Mouse (Mus musculus): ENCODE measurements around the gene Spag7.
A peak's percentile ranks its signal among the peaks of the same experiment; 100 is the strongest.

Spag7 gene

GRCm38 (mm10) chr11:70655571-70656455 lies 13.4 kb downstream of the Spag7 start:
- DNase-seq = peak; percentile 67

DNA sequence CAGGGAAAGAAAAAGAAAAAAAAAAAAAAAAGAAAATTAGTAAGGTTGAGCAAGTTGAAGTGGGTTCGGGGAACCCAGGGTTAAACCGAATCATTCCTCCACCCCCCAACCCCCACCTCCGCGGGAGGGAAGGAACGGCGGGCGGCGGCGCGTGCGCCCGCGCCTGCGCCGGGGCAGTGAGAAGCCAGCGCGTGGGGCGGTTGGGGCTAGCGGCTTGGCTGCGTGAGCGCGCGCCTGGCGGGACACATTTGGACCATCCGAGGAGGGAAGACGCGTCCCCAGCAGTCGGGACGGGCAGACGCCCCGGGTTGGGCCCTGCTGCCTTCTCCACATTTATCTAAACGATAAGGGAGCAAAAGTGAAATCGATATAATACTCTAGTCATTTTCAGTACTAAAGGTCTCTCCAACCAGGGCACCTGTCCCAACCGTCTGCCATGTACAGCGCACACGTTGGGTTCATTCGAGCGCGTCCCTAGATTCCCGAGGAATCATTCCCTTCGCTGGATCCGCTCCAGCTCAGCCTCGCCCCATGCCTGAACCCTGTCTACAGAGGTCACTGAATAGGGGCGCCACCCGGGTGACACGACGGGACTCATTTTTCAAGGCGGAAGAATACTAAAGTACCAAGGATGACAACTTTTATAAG lies 14.2 kb downstream of the Spag7 start:
- DNase-seq = peak; percentile 85

DNA sequence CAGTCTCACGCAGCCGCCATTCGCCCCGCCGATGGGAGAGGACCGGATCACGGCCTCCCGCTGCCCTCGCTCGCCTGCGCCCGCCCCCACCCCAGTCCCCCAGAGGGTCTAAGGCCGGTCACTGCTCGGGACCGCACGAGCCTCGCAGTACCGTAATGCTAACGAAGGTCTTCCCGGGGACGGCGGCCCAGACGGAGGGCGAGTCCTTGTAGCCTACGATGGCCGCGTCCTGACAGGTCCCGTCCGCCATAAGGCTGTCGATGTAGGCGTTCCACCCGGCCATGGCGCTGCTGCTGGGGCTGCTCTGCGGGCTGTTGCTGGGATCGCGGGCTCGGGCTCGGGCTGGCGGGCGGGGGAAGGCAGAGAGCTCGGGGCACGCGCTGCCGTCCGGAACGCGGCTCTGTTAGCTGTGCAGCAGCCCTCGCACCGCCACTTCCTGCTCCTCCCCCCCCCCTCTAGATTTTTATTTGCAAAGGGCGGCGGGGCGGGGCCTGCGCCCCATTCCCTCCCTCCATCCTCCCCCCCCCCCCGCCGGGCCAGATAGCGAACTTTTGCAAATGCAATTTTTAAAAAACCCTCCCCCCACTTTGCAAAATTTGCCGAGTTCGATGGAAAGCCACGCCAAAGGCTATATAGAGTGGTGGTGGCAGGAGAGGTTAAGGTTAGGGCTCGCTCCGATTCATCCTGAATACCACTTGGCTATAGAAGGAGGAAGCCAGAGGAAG lies 14.9 kb downstream of the Spag7 start, which contains the start of gene Pfn1:
Gene Pfn1, minus strand, starts transcription at position 447 of the 725 bp plus-strand sequence.
- DNase-seq = peak; percentile 76

DNA sequence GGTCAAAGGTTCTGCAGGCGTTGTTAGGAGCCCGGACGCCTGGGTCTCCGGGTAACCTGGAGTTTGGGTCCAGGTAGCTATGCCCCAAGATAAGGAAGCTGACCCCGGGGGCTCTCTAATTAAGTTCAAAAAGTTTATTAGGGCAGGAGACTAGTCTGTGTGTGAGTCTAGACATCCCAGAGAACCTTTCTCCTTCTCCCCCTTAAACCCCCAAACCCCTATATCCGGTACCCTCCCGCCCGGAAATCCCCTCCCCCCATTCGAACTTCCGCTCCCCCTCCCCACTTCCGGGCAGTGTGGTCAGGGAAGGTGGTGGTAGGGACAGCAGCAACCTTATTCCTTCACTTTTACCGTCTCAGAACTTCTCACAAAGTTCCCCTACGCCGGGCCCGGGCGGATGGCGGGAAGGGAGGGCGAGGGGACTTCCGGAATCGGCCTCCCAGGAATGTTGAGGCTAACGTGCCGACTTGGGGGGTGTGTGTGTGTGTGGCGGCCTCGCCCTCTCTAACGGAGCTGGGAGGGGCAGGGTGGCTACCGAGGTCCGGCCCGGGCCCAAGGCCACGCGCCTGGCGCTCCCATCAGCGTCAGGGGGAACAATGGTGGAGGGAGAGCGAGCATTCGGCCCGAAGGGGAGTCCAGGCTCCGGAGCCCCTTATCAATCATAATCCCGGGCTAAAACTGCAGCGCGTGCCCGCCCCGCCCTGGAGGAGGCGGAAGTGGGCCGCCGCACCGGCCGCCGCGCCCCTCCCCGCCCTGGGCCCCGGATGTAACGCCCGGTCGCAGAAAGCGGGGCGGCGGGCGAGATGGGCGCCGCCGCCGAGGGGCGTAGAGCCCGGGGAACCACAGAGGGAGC lies 15.6 kb downstream of the Spag7 start:
- DNase-seq = peak; percentile 71

DNA sequence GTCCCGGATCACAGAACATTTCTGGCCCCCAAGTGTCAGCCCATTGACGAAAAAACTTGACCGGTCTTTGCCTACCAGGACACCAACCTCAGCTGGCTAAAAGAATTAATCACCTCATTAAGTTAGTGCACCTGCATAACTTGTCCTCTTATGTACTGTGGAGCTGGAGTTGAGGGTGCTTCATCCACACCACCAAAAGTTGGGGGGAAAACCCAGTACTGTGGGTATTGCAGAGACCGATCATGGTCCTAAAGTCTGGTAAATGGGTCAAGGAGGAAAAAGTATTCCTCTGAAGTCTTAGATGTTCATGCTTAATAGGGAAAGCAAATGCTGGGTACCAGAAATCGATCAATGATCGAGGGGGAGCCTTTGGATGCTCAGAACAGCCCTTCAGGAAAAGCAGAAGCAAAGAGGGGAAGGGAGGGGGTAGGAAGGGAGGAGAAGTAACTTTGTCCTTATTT lies 16.3 kb downstream of the Spag7 start:
- DNase-seq = no peak

GRCm38 (mm10) chr11:70652029-70652883 lies 17.0 kb downstream of the Spag7 start:
- DNase-seq = no peak

DNA sequence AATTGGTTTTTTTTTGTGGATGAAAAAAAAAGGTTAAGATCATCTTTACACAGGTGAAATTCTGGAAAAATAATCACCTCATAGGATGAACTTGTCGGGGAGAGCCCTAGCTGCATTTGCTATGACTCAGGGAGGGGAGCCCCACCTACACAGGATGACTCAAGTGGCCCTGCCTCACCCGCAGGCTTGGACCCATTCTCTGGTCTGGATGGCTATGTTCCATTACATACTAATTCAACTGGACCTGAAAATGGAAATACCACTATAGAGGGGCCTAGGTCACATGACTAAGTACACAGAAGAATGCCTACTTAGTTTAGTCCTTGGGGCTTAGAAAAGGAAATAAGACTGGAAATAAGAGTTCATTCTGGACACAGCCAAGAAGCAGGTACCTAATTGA lies 17.8 kb downstream of the Spag7 start:
- no peak for DNase-seq

- DNase-seq = no peak
Measured at GRCm38 (mm10) chr11:70650322-70651175, 18.7 kb downstream of the Spag7 start.

- no peak for DNase-seq
Measured at GRCm38 (mm10) chr11:70649185-70649734, 20.0 kb downstream of the Spag7 start.

GRCm38 (mm10) chr11:70648512-70648911 lies 20.7 kb downstream of the Spag7 start:
- DNase-seq = no peak

DNA sequence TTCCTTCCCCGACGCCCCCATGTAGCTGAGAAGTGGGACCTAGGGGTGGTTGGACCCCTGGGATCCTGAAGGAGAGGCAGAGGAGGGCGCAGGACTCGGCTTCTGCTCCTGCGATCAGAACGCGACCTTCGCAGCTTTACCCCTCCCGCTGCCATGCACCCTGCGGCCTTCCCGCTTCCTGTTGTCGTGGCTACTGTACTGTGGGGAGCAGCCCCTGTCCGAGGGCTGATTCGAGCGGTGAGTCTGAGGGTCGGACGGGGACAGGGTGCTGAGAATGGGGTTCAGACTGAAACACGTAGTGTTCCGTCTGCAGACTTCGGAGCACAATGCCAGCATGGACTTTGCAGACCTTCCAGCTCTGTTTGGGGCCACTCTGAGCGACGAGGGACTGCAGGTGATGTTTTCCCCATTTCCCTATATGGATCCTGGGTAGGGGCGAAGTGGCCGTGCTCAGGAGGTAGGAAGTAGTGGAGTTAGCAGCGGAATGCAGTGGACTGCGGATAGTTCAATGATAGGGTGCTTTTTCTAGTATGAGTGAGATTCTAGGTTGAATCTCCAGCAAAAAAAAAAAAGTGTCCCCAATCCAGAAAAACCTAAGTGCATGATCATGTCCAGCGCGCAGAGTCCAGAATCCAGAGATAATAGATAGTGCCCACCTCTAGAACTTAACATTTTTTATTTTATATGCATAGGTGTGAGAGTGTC lies 21.3 kb downstream of the Spag7 start:
- DNase-seq = peak; percentile 47

GRCm38 (mm10) chr11:70646691-70647650 lies 22.2 kb downstream of the Spag7 start, which contains the start of the genes Rnf167 and Slc25a11:
TSS of gene Rnf167 (plus strand) at chr11:70647235.
TSS of gene Slc25a11 (minus strand) at chr11:70647479.
- DNase-seq = peak; percentile 96

DNA sequence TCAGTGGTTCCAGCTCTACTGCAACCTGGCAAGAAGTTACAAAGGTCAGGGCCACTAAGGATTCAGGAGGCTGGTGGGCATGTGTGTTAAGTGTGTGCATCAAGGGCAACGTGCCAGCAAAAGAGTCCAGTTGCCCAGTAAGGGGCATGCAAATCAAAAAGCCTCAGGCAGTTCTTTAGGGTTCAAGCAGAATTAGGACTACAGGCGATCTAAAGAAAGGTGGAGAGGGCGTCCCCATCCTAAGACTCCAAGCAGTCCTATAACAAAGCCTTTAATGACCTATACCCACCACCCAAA lies 23.0 kb downstream of the Spag7 start:
- peak; percentile 45 for DNase-seq

DNA sequence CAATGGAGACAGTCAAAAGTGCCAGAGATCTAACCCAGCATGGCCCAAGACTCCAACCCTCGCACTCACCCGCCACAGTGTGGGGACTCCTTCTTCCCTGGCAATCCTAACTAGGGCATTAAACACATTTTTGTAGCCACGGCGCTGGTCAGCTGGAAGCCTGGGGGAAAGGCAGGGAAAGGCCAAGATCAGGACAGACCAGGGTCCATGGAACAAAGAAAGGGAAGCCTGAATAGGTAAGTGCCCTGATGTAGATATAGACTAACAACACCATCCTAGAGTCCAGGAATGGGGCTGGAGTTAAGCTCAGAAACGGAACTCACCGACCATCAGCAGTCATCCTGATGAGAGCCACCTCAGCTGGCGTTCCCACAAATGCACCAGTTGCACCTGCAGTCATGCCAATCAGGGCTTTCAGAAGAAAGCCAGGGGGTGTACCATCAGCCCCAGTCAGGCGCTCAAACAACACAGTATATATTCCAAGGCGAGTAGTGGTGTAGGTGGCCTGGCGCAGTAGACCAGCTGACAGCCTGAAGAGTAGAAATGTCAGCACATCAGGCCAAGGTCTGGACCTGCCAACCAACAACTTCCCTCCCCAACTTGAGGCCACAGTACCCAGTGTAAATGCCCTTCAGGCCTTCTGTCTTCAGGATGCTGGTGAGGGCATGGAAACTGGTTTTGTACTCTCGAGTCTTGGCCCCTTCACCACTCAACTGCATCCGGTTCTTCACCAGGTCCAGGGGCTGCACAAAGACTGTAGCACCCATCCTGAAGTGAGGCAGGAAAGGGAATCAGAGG lies 23.6 kb downstream of the Spag7 start:
- no peak for DNase-seq

DNA sequence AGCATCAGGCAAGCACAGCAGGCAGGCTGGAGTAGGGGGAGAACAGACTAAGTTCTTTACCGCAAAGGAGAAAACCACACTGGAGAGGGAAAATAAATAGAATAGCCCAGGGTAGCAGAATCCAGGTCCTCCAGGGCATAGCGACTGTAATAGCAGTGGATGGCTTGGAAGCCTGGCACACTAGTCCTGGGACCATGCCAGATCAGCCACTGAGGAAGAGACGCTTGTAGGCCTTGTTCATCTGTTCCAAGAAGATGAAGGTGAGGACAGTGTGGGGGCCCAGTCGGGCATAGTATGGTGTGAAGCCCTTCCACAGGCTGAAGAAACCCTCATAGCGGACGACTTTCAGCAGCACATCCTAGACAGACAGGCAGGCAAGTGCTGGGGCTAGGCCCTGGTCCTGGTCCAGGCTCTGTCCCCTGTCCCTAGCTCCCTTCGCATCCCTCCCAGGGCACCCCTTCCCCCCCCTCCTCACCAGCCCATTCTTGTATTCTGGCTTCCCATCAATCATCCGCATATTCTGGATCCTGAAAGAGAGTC lies 24.6 kb downstream of the Spag7 start:
- no peak for DNase-seq

DNA sequence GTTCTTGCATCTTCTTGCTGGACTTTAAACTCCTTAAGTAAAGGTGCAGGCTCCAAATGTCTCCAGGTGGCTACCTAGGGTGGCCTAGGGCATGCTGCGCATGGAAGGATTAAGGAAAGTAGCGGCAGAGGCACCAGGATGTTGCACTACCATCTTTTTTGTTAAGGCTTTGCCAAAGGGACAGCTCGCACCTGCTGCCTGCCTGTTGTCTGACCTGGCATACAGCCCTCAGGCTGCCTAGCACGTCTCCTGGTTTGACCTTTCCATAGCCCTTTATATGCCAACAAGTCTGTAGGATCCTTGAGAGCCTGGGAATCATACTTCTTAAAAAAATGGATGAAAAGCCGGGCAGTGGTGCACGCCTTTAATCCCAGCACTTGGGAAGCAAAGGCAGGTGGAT lies 26.2 kb downstream of the Spag7 start:
- no peak for DNase-seq

DNA sequence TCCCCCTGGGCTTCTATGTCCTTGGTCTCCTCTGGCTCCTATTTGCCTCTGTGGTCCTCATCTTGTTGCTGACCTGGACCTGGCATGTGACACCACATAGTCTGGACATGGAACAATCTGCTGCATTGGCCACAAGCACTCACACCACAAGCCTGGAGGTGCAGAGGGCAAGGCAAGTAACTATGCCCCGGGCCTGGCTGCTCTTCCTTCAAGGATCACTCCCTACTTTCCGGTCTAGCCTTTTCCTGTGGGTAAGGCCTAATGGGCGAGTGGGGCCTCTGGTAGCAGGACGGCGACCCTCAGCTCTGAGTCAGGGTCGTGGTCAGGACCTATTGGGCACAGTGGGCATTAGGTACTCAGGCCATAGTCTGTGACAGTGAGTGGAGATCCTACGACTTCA lies 28.0 kb downstream of the Spag7 start:
- no peak for DNase-seq
